Mouse (Mus musculus) brain, adult 10 weeks (tissue): ENCODE results near the gene Klhl15. TPM values are rescaled to one million over a fixed set of nuclear protein-coding genes. Genes with fewer than 3 reads are reported as not detected.

ENCODE experiments used
- polyA plus RNA-seq: library from polyadenylated mRNA; stranded (reverse); fragments of 350-450 nt; fragmentation: Illumina TruSeq; extraction: RNeasy Lipid Tissue Mini Kit (QIAGEN cat#74804); gene quantifications from one replicate; pipeline ENCODE4 v1.2.3, GENCODE M21; 2015; ENCODE audit warnings: low read depth, low replicate concordance

The Klhl15 gene
- 9.4 TPM for polyA plus RNA-seq

DNA sequence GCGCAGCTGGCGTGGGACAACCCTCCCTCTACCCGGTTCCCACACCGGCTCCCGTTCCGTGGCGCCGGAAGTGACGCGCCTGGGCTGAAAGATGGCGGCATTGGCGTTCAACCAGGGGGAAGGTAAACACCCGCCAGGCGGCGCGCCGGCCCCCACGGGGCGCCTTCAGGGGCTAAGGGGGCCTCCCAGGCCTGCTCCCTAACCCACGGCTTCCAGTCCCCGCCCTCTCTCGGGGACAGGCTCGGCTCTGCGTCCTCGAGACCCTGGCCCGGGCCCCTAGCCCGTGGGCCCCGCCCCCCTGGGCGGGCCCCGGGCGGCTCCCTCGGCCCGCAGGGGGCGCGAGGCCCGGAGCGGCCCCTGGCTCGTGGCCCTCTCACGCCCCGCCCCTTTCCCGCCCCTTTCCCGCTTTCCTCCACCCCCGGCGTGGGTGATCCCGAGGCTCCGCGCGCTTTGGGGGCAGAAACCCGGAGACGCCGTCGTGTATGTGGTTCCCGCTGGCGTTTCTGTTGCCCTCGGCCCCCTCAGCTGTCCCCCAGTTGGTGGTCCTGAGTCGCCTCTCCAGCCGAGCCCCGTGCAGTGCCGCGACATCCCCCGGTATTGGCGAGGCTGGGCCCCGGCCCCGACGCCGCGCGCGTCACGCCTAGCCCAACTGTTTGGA is at the start of gene Klhl15:
Klhl15 (plus strand) TSS at position 68 of the 658 bp plus-strand sequence.

DNA sequence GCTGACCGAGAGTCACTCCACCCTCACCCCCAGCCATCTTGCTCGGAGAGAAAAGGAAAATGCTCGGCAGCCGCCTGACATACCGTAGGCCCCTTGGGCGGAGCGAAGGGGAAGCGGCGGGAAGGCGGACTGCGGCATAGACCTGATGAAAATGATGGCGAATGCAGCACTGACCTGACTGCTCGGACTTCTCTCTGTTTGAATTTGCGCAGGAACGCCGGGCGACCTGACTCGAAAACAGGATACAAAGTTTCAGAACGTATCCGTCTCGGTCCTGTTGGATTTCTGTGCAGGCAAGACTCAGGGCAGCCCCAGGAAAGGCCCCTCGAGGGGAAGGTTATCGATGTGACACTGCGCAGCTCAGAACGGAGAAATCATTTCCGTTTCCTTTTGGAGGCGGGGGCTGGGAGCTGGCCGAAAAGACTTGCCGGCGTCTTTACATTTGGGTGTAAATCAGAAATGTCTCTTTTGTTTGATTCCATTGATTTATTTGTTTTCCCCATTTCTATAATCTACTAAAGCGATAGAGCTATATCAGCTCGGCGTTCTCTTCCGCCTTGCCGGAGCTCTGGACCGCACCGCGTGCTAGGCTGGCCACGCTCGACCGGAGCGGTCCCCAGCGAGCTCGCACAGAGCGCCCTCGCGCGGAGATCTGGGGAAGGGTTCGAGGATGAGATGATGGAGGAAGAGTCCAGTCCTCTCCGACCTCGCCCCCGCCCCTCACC is 21.6 kb upstream of the Klhl15 start, which contains the start of gene Eif2s3x:
Eif2s3x (minus strand) TSS at position 266 of the 725 bp plus-strand sequence.

Other genes with a start within 250 kb of the Klhl15 start
- gene Zfx, start 110.9 kb upstream of the Klhl15 start, polyA plus RNA-seq, result 12.9 TPM
- gene Eif2s3x, start 21.7 kb upstream of the Klhl15 start, polyA plus RNA-seq, result 91.6 TPM
- not detected for gene Fam90a1b, start 132.2 kb downstream of the Klhl15 start, polyA plus RNA-seq
- gene Apoo, start 132.5 kb downstream of the Klhl15 start, polyA plus RNA-seq, result 134 TPM